Mouse (Mus musculus): Measurements from ENCODE around the gene Dnah6. TPM values are rescaled to one million over a fixed set of nuclear protein-coding genes. Genes with fewer than 3 reads are reported as not detected.

The Dnah6 gene
- polyA plus RNA-seq (2012; fragmentation: generic; extraction: Trizol), result under 1 TPM in 1 of 2 experiments, not detected in 1; 0.01 TPM

GRCm38 (mm10) chr6:73221189-73221957, at the start of gene Dnah6:
Gene Dnah6 (minus strand): TSS chr6:73221651.

DNA sequence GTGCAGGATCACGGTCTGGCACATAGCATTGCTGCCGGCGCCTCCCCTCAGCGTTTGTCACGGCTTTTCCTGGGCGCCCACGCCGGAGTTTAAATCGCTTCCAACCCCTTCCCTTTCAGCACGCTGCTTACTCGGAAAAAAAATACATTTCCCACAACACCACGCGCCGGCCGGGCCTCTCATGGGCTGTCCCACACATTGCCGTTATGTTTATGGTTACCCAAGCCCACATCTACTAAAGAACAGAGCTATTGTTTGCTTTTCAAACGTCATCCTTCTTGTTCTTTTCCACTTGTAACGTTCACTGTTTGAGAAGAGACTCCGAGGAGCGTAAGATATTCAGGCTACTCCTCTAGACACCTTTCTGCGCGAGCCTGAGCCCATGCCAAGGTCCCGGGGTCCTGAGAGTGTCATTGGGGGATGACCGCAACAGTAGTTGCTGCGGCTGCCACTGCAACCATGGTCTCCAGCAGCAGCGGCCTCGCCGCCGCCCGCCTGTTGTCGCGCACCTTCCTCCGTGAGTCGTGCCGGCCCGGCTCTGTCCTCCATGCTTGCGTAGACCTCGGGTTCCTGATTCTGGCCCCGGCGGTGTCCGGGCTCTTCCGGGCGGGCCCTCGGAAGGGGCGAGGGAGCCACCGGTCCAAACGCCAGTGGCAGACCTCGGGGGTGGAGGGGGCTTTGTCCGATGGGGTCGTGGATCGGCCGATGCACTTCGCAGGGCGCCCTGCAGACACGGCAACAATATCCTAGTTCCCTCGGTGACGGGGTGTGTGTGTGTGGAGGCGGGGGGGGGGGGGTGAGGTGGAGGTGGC, 27.0 kb upstream of the Dnah6 start, which contains the start of gene Suclg1:
TSS of gene Suclg1 (plus strand) at position 146 of the 812 bp plus-strand sequence.

Other genes with a start within 250 kb of the Dnah6 start
- gene Suclg1, start 26.7 kb upstream of the Dnah6 start, polyA plus RNA-seq (2012; fragmentation: generic; extraction: Trizol), result 10 to 100 TPM; 78.4 to 90.4 TPM
- not detected for gene 4931417E11Rik, start 248.0 kb upstream of the Dnah6 start, polyA plus RNA-seq (2012; fragmentation: generic; extraction: Trizol)

Measured in C3H10T1/2 (cell line).